9 mouse cellular contexts compared by ENCODE assay signal in genomic region chr1:131493966-131494898, GRCm38 (mm10). TPM values are rescaled to one million over a fixed set of nuclear protein-coding genes. Genes with fewer than 3 reads are reported as not detected.
DNase-seq lines count a peak whose midpoint lies in the region; ATAC-seq lines count a peak whose summit lies in the region.
"Had no signal": no experiment of that assay in that cellular context is flagged by ENCODE, and none has a peak within 500 bp of the region (broad histone marks: within the 10 kb centered on the region; RNA-seq: fewer than 3 reads in every experiment).

No protein-coding gene starts in this region.

- ATAC-seq in embryonic facial prominence, embryonic 14.5 days (ENCODE audit: low read depth): no peak; the same call in 1 of the 2 replicates
- ATAC-seq in kidney, embryonic 14.5 days (ENCODE audit: low FRiP score, low TSS enrichment): no peak
- ATAC-seq in forebrain, embryonic 11.5 days (replicated peaks; ENCODE audit: low FRiP score): no peak

- H3K4me1 ChIP-seq in embryonic facial prominence, embryonic 14.5 days (ENCODE audit: control insufficient read depth, insufficient read depth, low read length): peaks cover 5% of the 10 kb centered on the region
- H3K4me1 ChIP-seq in embryonic facial prominence, embryonic 10.5 days: peaks cover 3% of the 10 kb centered on the region; the same call in 1 of the 2 replicates
- no peaks in the 10 kb centered on the region for H3K4me1 ChIP-seq in kidney, embryonic 14.5 days (ENCODE audit: control insufficient read depth, insufficient read depth, low read length)
- no peaks in the 10 kb centered on the region for H3K4me1 ChIP-seq in forebrain, embryonic 11.5 days (replicated peaks; ENCODE audit: control insufficient read depth, insufficient read depth, low read length)

- no peak overlapping the region for H3K4me3 ChIP-seq in embryonic facial prominence, embryonic 14.5 days (ENCODE audit: low read depth, low read length)
- H3K4me3 ChIP-seq in embryonic facial prominence, embryonic 10.5 days: no peak overlapping the region
- no peak overlapping the region for H3K4me3 ChIP-seq in kidney, embryonic 14.5 days (ENCODE audit: low read length)
- H3K4me3 ChIP-seq in forebrain, embryonic 11.5 days (ENCODE audit: low read depth, low read length): no peak overlapping the region
- H3K4me3 ChIP-seq: limb, embryonic 12.5 days had no signal

- peak; percentile 61 for DNase-seq in embryonic facial prominence, embryonic 14.5 days (ENCODE audit: low spot score)
- DNase-seq in embryonic facial prominence, embryonic 10.5 days (ENCODE audit: low spot score): no peak
- peak; percentile 63 for DNase-seq in kidney, postnatal 14 days
- DNase-seq in urinary bladder, postnatal 14 days (ENCODE audit: low spot score): peak; percentile 24
- DNase-seq in urinary bladder, postnatal 36 days (ENCODE audit: low spot score in 2 of 2): no peak
- no peak for DNase-seq in thymus, postnatal 25 days
- no peak for DNase-seq in forebrain, embryonic 11.5 days (ENCODE audit: low spot score)

- H3K9ac ChIP-seq in embryonic facial prominence, embryonic 14.5 days (ENCODE audit: low read depth, low read length): no peak overlapping the region
- H3K9ac ChIP-seq in kidney, embryonic 14.5 days (ENCODE audit: low read depth, low read length): no peak overlapping the region
- H3K9ac ChIP-seq in forebrain, embryonic 11.5 days (ENCODE audit: low read length): no peak overlapping the region
- H3K9ac ChIP-seq: limb, embryonic 12.5 days had no signal

- no peaks in the 10 kb centered on the region for H3K27me3 ChIP-seq in embryonic facial prominence, embryonic 14.5 days (replicated peaks; ENCODE audit: control insufficient read depth, insufficient read depth, low read length)
- no peaks in the 10 kb centered on the region for H3K27me3 ChIP-seq in embryonic facial prominence, embryonic 10.5 days (replicated peaks; ENCODE audit: low read depth, poor library complexity, severe bottlenecking)
- H3K27me3 ChIP-seq in kidney, embryonic 14.5 days (ENCODE audit: control insufficient read depth, insufficient read depth, low read length): no peaks in the 10 kb centered on the region
- no peaks in the 10 kb centered on the region for H3K27me3 ChIP-seq in forebrain, embryonic 11.5 days (ENCODE audit: control insufficient read depth, insufficient read depth, low read length)
- H3K27me3 ChIP-seq: limb, embryonic 12.5 days had no signal

- H3K36me3 ChIP-seq in embryonic facial prominence, embryonic 14.5 days (ENCODE audit: control insufficient read depth, insufficient read depth, low read length): no peaks in the 10 kb centered on the region
- no peaks in the 10 kb centered on the region for H3K36me3 ChIP-seq in embryonic facial prominence, embryonic 10.5 days (replicated peaks)
- H3K36me3 ChIP-seq in kidney, embryonic 14.5 days (ENCODE audit: control insufficient read depth, insufficient read depth, low read length): no peaks in the 10 kb centered on the region
- H3K36me3 ChIP-seq in forebrain, embryonic 11.5 days (ENCODE audit: control insufficient read depth, insufficient read depth, low read length): no peaks in the 10 kb centered on the region
- H3K36me3 ChIP-seq: limb, embryonic 12.5 days had no signal

- H3K27ac ChIP-seq in embryonic facial prominence, embryonic 14.5 days (replicated peaks; ENCODE audit: low read depth, low read length): no peak overlapping the region
- H3K27ac ChIP-seq in embryonic facial prominence, embryonic 10.5 days (replicated peaks): no peak overlapping the region
- H3K27ac ChIP-seq in kidney, embryonic 14.5 days (ENCODE audit: low read depth, low read length): no peak overlapping the region
- H3K27ac ChIP-seq in forebrain, embryonic 11.5 days (ENCODE audit: low read depth, low read length): no peak overlapping the region
- H3K27ac ChIP-seq: limb, embryonic 12.5 days had no signal

- H3K9me3 ChIP-seq in embryonic facial prominence, embryonic 14.5 days (ENCODE audit: control insufficient read depth, low read length): no peaks in the 10 kb centered on the region
- no peaks in the 10 kb centered on the region for H3K9me3 ChIP-seq in embryonic facial prominence, embryonic 10.5 days
- H3K9me3 ChIP-seq in kidney, embryonic 14.5 days (ENCODE audit: control insufficient read depth, low read length): no peaks in the 10 kb centered on the region
- no peaks in the 10 kb centered on the region for H3K9me3 ChIP-seq in forebrain, embryonic 11.5 days (ENCODE audit: control insufficient read depth, low read length)
- H3K9me3 ChIP-seq: limb, embryonic 12.5 days had no signal

- H3K4me2 ChIP-seq in embryonic facial prominence, embryonic 14.5 days (ENCODE audit: low read depth, low read length): no peak overlapping the region
- H3K4me2 ChIP-seq in kidney, embryonic 14.5 days (replicated peaks; ENCODE audit: low read depth, low read length): no peak overlapping the region
- no peak overlapping the region for H3K4me2 ChIP-seq in forebrain, embryonic 11.5 days (ENCODE audit: low read depth, low read length, severe bottlenecking)
- H3K4me2 ChIP-seq: limb, embryonic 12.5 days had no signal

- WGBS in embryonic facial prominence, embryonic 14.5 days: 67% methylated on average over 4 of the region's 4 CpGs
- 93% methylated on average over 4 of the region's 4 CpGs for WGBS in embryonic facial prominence, embryonic 10.5 days
- WGBS in kidney, embryonic 14.5 days: 71% methylated on average over 4 of the region's 4 CpGs
- WGBS in forebrain, embryonic 11.5 days: 88% methylated on average over 4 of the region's 4 CpGs

RNA-seq across cellular contexts. Expression of gene Srgap2, which starts 32.9 kb away (rescaled TPM):
- polyA plus RNA-seq in embryonic facial prominence, embryonic 14.5 days (2014; fragmentation: Nextera tagmentation; extraction: Ambion mirVana): 21.3 and 23.6 TPM in 2 replicates
- 17.5 TPM in 2 replicates for polyA plus RNA-seq in embryonic facial prominence, embryonic 10.5 days (2016; fragmentation: Nextera tagmentation; extraction: Ambion mirVana)
- 13.2 and 20.8 TPM in 2 replicates for polyA plus RNA-seq in kidney, embryonic 14.5 days (2014; fragmentation: Nextera tagmentation; extraction: Ambion mirVana)
- 19.4 and 24.8 TPM in 2 replicates for polyA plus RNA-seq in forebrain, embryonic 11.5 days (2014; fragmentation: Nextera tagmentation; extraction: Ambion mirVana)

RNA-seq across cellular contexts. Expression of gene Fam72a, which starts 33.5 kb away (rescaled TPM):
- 2.5 and 3.5 TPM in 2 replicates for polyA plus RNA-seq in embryonic facial prominence, embryonic 14.5 days (2014; fragmentation: Nextera tagmentation; extraction: Ambion mirVana)
- 4.1 and 4.3 TPM in 2 replicates for polyA plus RNA-seq in embryonic facial prominence, embryonic 10.5 days (2016; fragmentation: Nextera tagmentation; extraction: Ambion mirVana)
- polyA plus RNA-seq in kidney, embryonic 14.5 days (2014; fragmentation: Nextera tagmentation; extraction: Ambion mirVana): 2.7 and 3.3 TPM in 2 replicates
- 5.6 and 5.9 TPM in 2 replicates for polyA plus RNA-seq in forebrain, embryonic 11.5 days (2014; fragmentation: Nextera tagmentation; extraction: Ambion mirVana)

Comparison
In these comparisons a context has a peak if more than half of its experiments do, and no peak if none do; other contexts are left out.
1. DNase-seq: peak in embryonic facial prominence, embryonic 14.5 days (single experiment), kidney, postnatal 14 days (single experiment) and urinary bladder, postnatal 14 days (single experiment); none in embryonic facial prominence, embryonic 10.5 days (single experiment), urinary bladder, postnatal 36 days (0 of 2), thymus, postnatal 25 days (single experiment) and forebrain, embryonic 11.5 days (single experiment).